Mouse (Mus musculus) skeletal muscle tissue, postnatal 0 days (tissue): ENCODE data around the gene Fiz1. TPM values are rescaled to one million over a fixed set of nuclear protein-coding genes. Genes with fewer than 3 reads are reported as not detected.

Experiments
- polyA plus RNA-seq: library from polyadenylated mRNA; unstranded; fragments of >200 nt; fragmentation: Nextera tagmentation; extraction: Ambion mirVana; gene quantifications from 2 replicates; pipeline ENCODE4 v1.2.1, GENCODE M21; 2015

The Fiz1 gene
- polyA plus RNA-seq, result 16.4 and 17.7 TPM in 2 replicates

DNA sequence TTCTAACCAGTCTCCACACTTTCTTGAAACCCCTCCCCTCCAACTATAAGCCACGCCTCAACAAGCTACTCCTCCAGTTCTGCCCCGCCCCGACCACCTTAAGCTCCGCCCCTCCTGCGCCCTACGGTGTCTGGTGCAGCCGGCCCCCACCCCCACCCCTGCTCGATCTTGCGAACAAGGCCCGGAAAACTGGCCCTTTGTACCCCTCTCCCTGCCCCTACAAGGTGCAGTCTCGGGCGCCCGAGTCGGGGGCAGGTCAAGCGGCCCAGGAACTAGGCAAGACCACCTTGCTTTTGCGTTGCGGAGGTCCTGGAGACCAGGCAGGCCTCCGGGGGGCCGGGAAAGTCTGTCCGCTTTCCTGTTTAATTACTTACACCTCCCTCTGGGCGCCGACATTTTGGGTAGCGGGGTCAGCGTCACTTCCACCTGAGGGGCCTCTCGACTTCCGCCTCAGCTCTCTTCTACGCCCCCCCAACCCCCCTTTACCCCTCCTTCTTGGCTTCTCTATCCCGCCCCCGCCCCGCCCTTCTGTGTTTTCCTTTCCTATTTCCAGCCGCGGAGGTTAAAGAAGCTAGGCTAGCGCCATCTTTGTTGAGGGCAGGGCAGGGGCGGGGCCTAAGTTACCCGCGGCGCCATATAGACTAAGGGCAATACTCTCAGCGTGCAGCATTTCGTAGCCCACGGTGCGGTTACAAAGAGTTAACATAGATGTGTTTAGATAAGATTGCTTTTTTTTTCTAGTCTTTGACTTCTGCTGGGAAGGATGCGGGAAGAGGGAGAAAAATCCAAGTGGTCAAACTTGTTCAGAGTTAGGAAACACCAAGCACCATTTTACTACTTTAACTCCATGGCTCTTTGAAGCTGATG lies at the start of gene Fiz1, which contains the start of gene Zfp524:
Gene Fiz1 (minus strand): TSS at position 447 of the 867 bp plus-strand sequence.
Gene Zfp524 (plus strand): TSS at position 165 of the 867 bp plus-strand sequence.

DNA sequence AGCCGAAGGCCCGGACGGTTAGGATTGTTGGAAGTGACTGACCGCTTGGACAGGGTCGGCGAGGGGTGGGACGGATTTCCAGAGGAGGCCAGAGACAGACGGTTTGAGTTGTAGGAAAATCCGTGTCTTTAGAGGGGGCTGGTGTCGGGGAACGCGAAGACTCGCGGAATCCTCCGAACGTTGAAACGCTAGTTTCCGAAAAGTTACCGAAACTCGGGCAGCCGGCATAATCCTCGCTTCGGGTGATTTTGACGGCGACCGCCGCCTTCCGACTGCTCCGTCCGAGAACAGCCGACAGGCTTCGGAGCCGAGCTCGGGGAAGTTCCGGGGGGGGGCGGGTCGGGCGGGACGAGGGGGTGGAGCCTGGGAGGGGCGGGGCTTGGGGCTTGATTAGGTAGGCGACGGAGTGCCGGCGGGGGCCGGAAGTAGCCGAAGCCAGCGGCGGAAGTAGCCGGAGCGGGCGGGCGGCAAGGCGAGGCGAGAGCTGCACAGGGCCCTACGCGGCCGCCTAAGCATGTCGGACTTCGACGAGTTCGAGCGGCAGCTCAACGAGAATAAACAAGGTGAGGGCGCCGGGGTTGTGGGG lies 47.4 kb upstream of the Fiz1 start, which contains the start of gene U2af2:
Gene U2af2 (plus strand): TSS at position 370 of the 586 bp plus-strand sequence.

DNA sequence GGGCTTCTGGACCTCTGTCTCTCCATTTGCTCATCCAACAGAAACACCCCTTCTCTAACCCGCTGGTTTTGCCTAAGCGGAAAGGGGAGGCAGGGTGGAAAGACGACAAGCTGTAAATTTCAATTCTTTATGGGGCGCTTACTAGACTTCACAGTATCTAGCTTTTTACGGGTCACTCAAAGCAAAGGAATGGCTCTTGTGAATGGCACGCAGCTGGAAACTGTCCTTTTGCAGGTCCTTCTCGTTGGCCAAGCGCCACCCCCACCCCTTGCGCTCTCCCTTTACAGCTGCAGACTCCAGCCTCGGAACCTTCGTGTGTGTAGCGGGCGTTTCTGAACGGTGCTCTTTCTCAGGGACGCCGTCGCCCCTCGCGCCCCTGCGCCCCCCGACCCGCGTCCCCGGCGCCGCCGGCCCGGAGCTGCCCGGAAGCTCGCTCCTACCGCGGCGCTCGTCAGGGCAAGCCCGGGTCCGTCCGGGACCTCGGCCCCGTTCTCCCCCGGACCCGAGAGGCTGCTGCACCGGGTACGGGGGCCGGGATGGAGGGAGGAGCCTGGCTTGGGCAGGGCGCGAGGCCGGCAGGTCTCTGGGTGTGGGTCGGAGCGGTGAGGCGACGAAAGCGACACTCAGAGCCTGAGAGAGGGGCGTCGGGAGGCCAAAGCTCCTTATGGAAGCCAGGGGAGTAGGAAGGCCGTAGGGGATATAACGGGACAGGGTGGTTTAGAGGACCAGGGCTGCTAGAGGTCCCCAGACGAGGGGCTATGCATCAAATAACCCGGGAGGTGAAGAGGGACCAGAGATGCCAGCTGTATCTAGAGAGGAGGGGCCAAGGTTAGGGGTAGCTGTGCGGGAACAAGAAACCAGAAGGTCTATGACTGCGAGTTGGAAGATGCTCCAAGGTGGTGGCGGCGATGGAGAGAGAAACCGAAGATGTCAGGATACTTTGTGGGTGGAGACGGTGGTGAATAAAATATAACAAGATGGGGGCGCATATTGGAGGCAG lies 37.0 kb upstream of the Fiz1 start, which contains the start of gene Zfp580:
Gene Zfp580 (plus strand): TSS at position 346 of the 1,000 bp plus-strand sequence.

DNA sequence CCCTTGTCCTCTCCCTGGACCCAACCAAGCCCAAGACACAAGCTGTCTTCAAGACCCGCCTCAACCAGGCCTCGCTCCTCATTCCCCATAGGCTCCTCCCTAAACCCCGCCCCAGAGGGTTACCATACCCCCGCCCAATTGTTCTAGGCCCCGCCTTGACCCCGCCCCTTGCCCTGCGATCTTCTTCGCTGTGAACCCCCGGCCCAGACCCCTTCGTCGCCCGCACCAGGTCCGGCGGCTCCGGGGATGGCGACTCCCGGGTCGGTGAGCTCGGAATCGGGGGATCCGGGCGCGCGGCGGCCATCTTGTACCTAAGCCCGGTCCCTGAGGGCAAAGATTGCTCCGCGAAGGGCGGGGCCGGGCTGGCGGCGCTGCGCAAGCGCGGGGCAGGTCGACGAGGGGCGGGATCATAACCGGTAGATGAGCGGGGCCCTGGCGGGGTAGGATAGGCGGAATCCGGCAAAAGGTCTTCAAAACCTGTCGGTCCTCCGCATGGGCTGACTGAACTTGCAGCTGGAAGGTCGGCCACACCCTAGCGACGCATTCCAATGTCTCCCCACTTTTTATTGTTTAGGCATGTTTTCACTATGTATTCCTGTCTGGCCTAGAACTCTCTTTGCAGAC lies 23.7 kb upstream of the Fiz1 start, which contains the start of gene Zfp784:
Gene Zfp784 (minus strand): TSS at position 338 of the 624 bp plus-strand sequence.

DNA sequence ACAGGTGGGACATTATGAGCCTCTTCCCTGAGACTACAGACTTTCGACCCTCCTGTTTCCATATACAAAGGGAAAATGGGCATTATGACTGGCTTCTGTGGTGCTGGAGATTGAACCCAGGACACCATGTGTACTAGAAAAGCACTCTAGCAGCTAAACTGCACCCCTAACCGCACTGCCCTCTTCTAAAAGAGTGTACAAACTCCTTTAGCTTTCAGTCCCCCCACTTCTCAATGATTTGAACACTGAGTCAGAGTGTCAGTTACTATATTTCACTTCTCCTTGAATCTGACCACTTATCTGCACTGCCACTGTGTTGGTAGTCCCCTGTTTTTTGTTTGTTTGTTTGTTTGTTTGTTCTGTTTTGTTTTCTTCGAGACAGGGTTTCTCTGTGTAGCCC lies 19.3 kb upstream of the Fiz1 start, which contains the start of gene 4632433K11Rik:
Gene 4632433K11Rik (plus strand): TSS at position 301 of the 400 bp plus-strand sequence.

DNA sequence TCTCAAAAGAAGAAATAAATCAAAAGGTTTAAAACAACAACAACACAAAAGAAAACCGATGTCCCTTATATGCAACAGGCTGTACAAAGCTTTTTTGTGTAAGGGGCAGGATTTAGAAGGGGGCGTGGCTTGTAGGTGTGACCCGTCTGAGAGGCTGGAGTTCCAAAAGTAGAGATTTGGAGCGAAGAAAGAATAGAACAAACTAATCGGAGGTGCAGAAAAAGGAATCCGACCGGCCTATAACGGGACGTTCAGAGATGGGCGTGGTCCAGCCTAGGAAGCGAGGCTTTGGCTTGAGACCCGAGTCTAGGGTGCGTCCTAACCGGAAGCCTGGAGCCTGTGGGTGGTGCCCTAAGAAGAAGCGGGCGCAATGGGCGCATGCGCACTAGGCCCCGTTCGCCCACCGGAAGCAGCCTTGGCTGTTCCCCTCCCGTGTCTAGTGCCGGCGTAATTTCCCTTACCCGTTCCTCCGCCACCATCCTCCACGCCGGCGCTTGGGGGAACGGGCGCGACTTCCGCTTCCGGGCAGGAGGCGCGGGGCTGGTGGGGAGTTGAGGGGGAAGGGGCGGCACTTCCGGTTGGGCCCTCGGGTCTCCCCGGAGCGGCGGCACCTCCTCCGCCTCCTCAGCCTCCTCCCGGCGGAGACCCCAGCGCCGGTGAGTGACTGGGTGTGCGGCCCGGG lies 5.6 kb upstream of the Fiz1 start, which contains the start of the genes Zfp865 and Ccdc106:
Gene Zfp865 (plus strand): TSS at position 377 of the 682 bp plus-strand sequence.
Gene Ccdc106 (plus strand): TSS at position 554 of the 682 bp plus-strand sequence.

DNA sequence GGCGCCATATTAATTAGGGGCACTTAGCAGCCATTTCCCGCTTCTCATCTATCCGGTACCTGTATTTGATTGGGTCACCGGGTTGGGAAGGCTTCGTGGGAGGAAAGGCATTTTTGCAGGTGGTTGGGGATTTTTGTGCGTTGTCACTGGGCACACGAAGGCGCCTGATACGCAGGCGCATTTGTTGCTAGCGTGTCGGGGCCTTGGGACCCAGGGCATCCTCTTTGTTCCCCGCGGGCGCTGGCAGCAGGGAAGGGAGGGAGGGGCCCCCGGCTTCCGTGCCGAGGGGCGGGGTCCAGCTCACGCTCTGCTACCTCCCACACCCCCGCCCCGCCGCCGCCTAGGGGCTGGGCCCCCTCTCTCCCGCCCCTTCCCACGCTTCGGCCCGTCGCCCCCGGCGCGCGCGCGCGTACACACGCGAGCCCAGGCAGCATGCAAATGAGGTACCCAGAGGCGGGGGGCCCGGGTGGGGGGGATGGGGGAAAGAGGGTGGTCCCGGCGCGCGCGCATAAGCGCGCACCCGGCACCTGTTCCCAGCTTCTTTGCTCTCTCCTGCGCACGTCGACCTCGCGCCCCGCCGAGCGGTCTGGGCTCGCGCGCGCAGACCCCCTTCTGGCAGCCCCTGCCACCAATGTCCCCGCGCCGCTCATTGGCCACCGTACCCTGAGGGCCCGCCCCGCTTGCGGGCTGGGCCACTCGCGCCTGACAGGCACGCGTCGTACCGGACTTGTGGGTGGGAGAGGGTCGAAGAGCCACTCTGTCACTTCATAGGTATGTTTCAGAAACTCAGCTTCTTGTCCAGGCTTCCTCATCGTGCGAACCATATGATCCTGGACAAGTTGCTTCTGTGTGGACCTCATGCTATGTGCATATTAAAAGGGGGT lies 863 bp upstream of the Fiz1 start, which contains the start of gene Gm44973:
Gene Gm44973 (plus strand): TSS at position 379 of the 884 bp plus-strand sequence.

DNA sequence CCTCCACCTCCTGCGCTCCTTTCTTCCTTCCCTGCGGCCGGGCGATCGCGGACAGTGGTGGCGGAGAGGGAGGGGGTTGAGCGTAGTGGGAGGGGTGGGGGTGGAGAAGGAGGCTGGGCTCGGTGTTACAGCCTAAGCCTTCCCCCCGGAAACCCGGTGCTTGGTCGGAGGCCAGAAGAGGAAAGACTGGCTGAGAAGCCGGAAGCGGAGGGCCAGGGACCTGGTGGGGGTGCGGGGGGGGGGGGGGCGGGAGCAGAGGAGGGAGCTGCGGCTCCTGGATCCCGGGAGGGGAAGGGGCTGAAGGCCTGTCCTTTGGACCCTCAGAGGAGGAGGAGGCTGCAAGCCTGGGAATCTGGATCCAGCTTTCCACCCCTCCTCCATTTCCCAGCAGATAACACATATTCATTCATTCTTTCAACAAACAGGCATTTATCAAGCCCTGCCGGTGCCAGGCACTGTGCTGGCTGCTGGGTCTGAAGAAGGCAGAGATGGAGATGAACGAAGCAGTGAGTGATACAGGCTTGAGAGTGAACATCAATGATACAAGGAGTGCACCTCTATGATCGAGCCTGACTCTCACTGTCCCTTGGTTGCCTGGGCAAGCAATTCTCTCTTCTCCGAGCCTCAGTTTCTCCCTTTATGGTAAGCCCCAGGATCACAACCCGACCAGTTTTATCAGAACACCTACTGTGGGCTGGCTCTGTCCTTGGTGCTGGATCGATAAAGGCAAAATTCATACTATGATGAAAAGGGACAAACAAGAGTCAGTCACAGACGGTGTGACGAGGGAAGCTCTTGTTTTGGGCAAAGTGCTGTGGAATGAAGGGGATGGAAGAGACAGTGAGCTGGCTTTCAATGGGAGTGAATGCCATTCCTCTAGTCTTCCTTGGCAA lies 18.2 kb downstream of the Fiz1 start, which contains the start of gene Zfp579:
Gene Zfp579 (minus strand): TSS at position 156 of the 893 bp plus-strand sequence.

DNA sequence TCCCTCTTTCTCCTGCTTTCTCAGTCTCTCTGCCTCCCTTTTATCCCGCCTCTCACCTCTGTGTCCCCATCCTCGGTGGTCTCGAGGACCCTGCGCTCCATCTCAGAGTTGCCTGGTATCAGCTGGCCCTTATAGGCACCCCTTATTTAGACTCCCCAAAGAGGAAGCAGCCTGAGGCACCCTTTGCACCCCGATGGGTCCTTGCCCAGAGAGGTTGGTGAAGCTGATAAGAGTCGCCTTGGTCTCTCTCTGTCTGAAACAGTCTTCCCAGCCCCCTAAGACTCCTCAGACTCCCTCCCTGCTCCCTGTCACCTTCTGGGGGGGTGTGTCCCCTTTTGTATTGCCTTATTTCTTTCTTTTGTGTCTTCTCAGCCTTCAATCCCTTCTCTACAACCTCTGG lies 43.4 kb downstream of the Fiz1 start, which contains the start of gene Sbk3:
Gene Sbk3 (minus strand): TSS at position 101 of the 400 bp plus-strand sequence.

DNA sequence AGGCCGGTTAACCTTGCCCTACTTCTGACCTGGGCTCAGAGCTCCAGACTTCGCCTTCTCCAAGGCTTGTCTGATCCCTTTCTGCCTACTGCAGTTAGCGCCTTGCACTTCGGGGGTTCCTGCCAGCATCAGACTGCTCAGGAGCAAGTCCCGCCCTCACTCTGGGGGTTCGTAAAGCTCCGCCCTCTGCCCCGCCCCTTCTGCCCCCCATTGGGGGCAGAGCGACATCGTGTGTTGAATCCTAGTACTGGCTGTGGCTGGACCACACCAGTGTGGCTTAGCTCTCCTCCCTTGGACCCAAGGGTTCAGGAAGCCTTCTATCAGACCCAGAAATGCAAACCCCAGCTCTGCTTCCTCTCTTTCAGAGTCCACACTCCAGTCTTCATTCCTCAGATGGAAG lies 50.2 kb downstream of the Fiz1 start, which contains the start of gene Sbk2:
Gene Sbk2 (minus strand): TSS at position 135 of the 400 bp plus-strand sequence.

Other genes with a start within 250 kb of the Fiz1 start
- not detected in 2 replicates for gene Fam71e2, start 243.4 kb downstream of the Fiz1 start, polyA plus RNA-seq
- 0.09 TPM in 1 of 2 replicates, not detected in the other for gene Il11, start 231.8 kb downstream of the Fiz1 start, polyA plus RNA-seq
- not detected in 2 replicates for gene Tmem190, start 231.8 kb downstream of the Fiz1 start, polyA plus RNA-seq
- 8.2 and 8.9 TPM in 2 replicates for gene Tmem238, start 225.0 kb downstream of the Fiz1 start, polyA plus RNA-seq
- 262 and 278 TPM in 2 replicates for gene Rpl28, start 221.8 kb downstream of the Fiz1 start, polyA plus RNA-seq
- 106 and 115 TPM in 2 replicates for gene Ube2s, start 202.1 kb downstream of the Fiz1 start, polyA plus RNA-seq
- gene Shisa7, start 170.0 kb downstream of the Fiz1 start, polyA plus RNA-seq, result not detected in 2 replicates
- 3.2 and 8.0 TPM in 2 replicates for gene Isoc2b, start 144.4 kb downstream of the Fiz1 start, polyA plus RNA-seq
- gene Isoc2a, start 137.5 kb downstream of the Fiz1 start, polyA plus RNA-seq, result 0.87 and 1.4 TPM in 2 replicates
- gene Gm36210, start 108.2 kb downstream of the Fiz1 start, polyA plus RNA-seq, result 0.10 TPM in 1 of 2 replicates, not detected in the other
- gene Zfp628, start 99.5 kb downstream of the Fiz1 start, polyA plus RNA-seq, result 1.8 and 2.0 TPM in 2 replicates
- 0.66 and 1.3 TPM in 2 replicates for gene Nat14, start 92.7 kb downstream of the Fiz1 start, polyA plus RNA-seq
- gene Ssc5d, start 88.9 kb downstream of the Fiz1 start, polyA plus RNA-seq, result 8.7 and 10.2 TPM in 2 replicates
- 6.5 and 8.4 TPM in 2 replicates for gene Sbk2, start 50.3 kb downstream of the Fiz1 start, polyA plus RNA-seq
- not detected in 2 replicates for gene Sbk3, start 43.5 kb downstream of the Fiz1 start, polyA plus RNA-seq
- gene Zfp579, start 18.5 kb downstream of the Fiz1 start, polyA plus RNA-seq, result 9.2 and 12.0 TPM in 2 replicates
- 14.0 and 16.9 TPM in 2 replicates for gene Zfp524, start 282 bp downstream of the Fiz1 start, polyA plus RNA-seq
- 0.17 and 1.3 TPM in 2 replicates for gene Gm44973, start 799 bp upstream of the Fiz1 start, polyA plus RNA-seq
- gene Zfp865, start 5.7 kb upstream of the Fiz1 start, polyA plus RNA-seq, result 3.0 and 3.2 TPM in 2 replicates
- gene Ccdc106, start 5.9 kb upstream of the Fiz1 start, polyA plus RNA-seq, result 0.22 and 1.5 TPM in 2 replicates
- not detected in 2 replicates for gene 4632433K11Rik, start 19.4 kb upstream of the Fiz1 start, polyA plus RNA-seq
- 6.2 and 7.1 TPM in 2 replicates for gene Zfp784, start 23.7 kb upstream of the Fiz1 start, polyA plus RNA-seq
- 15.9 and 17.3 TPM in 2 replicates for gene Zfp580, start 36.8 kb upstream of the Fiz1 start, polyA plus RNA-seq
- gene U2af2, start 47.4 kb upstream of the Fiz1 start, polyA plus RNA-seq, result 37.4 and 39.9 TPM in 2 replicates
- gene Epn1, start 65.5 kb upstream of the Fiz1 start, polyA plus RNA-seq, result 37.1 and 45.9 TPM in 2 replicates
- not detected in 2 replicates for gene Rfpl4, start 102.3 kb upstream of the Fiz1 start, polyA plus RNA-seq
- 1.1 and 1.8 TPM in 2 replicates for gene Rasl2-9, start 111.3 kb upstream of the Fiz1 start, polyA plus RNA-seq
- gene Vmn1r55, start 135.0 kb upstream of the Fiz1 start, polyA plus RNA-seq, result not detected in 2 replicates
- gene Vmn1r56, start 182.1 kb upstream of the Fiz1 start, polyA plus RNA-seq, result not detected in 2 replicates
- not detected in 2 replicates for gene Vmn1r57, start 203.8 kb upstream of the Fiz1 start, polyA plus RNA-seq